Mouse (Mus musculus): ENCODE results near the gene 4931428F04Rik. TPM values are rescaled to one million over a fixed set of nuclear protein-coding genes. Genes with fewer than 3 reads are reported as not detected.

4931428F04Rik gene
- polyA plus RNA-seq, 1 experiment from 2014 or later: 0.65 TPM

DNA sequence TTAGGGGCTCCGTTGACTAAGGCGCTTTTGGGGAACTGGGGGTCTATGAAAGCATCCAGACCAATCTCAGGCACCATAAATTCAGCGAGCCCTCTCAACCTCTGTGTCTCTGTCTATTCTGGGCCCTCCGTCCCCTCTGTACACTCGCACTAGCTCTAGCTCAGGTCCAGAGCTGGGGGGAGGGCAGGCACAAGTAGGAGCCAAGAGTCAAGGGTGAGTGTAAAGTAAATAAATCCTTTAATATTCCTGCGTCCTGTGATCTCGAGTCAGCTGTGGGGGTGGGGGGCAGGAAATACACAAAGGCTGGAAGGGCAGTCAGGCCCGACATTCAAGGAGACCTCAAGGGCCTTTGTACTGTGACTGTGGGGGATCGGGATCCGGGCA is 20.6 kb downstream of the 4931428F04Rik start:
- Histone ChIP-seq H3K4me1 (ENCODE audit: insufficient read depth) (peaks cover 28% of the 10 kb centered on the region), H3K9ac (replicated peaks) (peak overlapping the region; percentile 30; the same call in 1 of the 2 replicates), H3K36me3 (replicated peaks; ENCODE audit: insufficient read depth, low read length) (no peaks in the 10 kb centered on the region), H3K9me3 (ENCODE audit: low read length) (no peaks in the 10 kb centered on the region), H3K27me3 (ENCODE audit: insufficient read depth, low read length) (peaks cover 67% of the 10 kb centered on the region), H3K4me3 (ENCODE audit: low read depth, low read length) (peak overlapping the region; percentile 42), H3K27ac (ENCODE audit: low read depth) (no peak overlapping the region), H3K4me2 (ENCODE audit: low read depth, low read length) (peak overlapping the region; percentile 76)
- ATAC-seq: peak; percentile 28; the same call in 1 of the 2 replicates
- TF ChIP-seq CTCF (IDR thresholded peaks at IDR 0.05; ENCODE audit: low read depth) (no peak), EP300 (IDR thresholded peaks at IDR 0.05; ENCODE audit: low read depth) (no peak)
- WGBS (ENCODE audit: insufficient replicate concordance): 16% methylated on average over 10 of the region's 10 CpGs
- no peak for DNase-seq

DNA sequence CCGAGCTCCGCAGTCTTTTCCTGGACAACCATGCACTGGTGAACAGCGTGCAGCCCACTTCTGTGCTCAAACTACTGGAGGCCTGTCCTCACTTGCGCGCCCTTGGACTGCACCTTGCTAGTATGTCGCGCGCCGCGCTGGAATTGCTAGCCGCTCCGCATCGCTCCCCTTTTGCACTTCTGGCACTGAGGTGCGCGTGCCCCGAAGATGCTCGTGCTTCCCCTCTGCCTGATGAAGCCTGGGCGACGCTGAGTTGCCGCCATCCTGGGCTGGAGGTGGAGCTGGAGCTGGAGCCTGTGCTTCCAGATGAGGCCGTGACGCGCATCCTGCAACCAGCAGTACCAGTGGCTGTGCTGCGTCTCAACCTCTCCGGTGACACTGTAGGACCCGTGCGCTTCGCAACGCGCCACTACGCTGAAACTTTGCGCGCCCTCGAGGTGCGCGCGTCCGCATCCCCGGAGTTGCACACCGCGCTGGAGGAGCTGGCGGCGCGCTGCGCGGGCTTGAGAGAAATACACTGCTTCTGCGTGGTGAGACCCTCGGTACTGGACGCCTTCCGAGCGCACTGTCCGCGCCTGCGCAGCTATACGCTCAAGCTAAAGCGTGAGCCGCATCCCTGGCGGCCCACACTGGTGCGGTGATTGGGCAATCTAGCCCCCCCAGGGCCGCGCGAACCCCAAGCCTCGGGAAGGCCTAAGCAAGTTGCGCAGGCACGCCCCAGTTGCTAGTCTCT is 21.2 kb downstream of the 4931428F04Rik start:
- Histone ChIP-seq H3K4me1 (ENCODE audit: insufficient read depth) (peaks cover 33% of the 10 kb centered on the region), H3K4me2 (ENCODE audit: low read depth, low read length) (peak overlapping the region; percentile 76), H3K27ac (ENCODE audit: low read depth) (no peak overlapping the region), H3K36me3 (replicated peaks; ENCODE audit: insufficient read depth, low read length) (no peaks in the 10 kb centered on the region), H3K9me3 (ENCODE audit: low read length) (no peaks in the 10 kb centered on the region), H3K27me3 (ENCODE audit: insufficient read depth, low read length) (peaks cover 67% of the 10 kb centered on the region), H3K9ac (replicated peaks) (peak overlapping the region; percentile 30; the same call in 1 of the 2 replicates), H3K4me3 (ENCODE audit: low read depth, low read length) (peak overlapping the region; percentile 42)
- TF ChIP-seq CTCF (IDR thresholded peaks at IDR 0.05; ENCODE audit: low read depth) (no peak), EP300 (IDR thresholded peaks at IDR 0.05; ENCODE audit: low read depth) (no peak)
- ATAC-seq (no peak), DNase-seq (no peak)
- 7% methylated on average over 65 of the region's 65 CpGs for WGBS (ENCODE audit: insufficient replicate concordance)

DNA sequence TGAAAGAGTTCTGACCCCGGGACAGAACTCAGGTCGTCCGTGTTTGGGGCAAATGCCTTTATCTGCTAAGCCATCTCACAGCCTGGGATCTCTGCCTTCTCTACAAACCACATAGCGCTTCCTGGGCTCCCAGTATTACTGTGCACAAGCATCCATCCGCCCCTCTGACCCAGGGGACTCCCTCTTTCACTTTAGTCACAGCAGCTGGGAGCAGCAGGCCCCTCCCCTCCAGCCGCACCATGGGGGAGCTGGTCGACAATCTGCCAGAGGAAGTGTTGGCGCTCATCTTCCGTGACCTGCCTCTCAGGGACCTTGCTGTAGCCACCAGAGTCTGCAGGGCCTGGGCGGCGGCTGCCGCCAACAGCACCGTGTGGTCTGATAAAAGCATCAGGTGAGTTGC is 22.9 kb downstream of the 4931428F04Rik start:
- peaks cover 51% of the 10 kb centered on the region for H3K27me3 ChIP-seq (ENCODE audit: insufficient read depth, low read length)
- DNase-seq: peak; percentile 49

DNA sequence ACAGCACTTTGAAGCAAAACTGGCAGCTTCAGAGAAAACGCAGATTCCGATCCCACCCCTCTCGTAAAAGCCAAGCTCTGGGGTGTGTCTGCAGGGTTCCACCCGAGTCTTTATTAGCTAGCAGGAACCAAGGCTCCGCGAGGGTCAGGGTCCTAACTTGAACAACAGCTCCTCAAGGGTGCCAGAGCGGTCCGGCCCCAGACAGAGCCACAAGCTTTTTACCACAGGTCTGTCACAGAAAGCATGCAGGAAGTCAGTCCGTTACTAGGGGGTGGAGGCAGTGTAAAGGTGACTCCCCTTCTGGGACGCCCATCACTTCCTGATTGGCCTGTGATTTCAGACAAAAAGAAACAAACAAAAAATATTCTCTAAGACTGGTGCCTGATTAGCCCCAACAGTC is 24.5 kb downstream of the 4931428F04Rik start:
- 9% methylated on average over 10 of the region's 10 CpGs for WGBS (ENCODE audit: insufficient replicate concordance)
- H3K36me3 ChIP-seq (replicated peaks; ENCODE audit: insufficient read depth, low read length): no peaks in the 10 kb centered on the region
- H3K4me1 ChIP-seq (ENCODE audit: insufficient read depth): peaks cover 44% of the 10 kb centered on the region
- H3K4me3 ChIP-seq (ENCODE audit: low read depth, low read length): peak overlapping the region; percentile 83
- peak overlapping the region; percentile 78 for H3K9ac ChIP-seq (replicated peaks)
- H3K27ac ChIP-seq (ENCODE audit: low read depth): 0 out of 2 replicates have a peak overlapping the region, but pooled peaks have one; percentile 22
- peak overlapping the region; percentile 100 for H3K4me2 ChIP-seq (ENCODE audit: low read depth, low read length)
- H3K9me3 ChIP-seq (ENCODE audit: low read length): no peaks in the 10 kb centered on the region
- no peak for DNase-seq
- peaks cover 34% of the 10 kb centered on the region for H3K27me3 ChIP-seq (ENCODE audit: insufficient read depth, low read length)
- TF ChIP-seq EP300 (IDR thresholded peaks at IDR 0.05; ENCODE audit: low read depth) (no peak), CTCF (IDR thresholded peaks at IDR 0.05; ENCODE audit: low read depth) (no peak)
- ATAC-seq: no peak

More for the DNA sequence above, 22.9 kb downstream of the 4931428F04Rik start:
- H3K4me2 ChIP-seq (ENCODE audit: low read depth, low read length): no peak overlapping the region
- ATAC-seq: no peak
- no peak for TF ChIP-seq EP300 (IDR thresholded peaks at IDR 0.05; ENCODE audit: low read depth)
- no peak for TF ChIP-seq CTCF (IDR thresholded peaks at IDR 0.05; ENCODE audit: low read depth)
- H3K36me3 ChIP-seq (replicated peaks; ENCODE audit: insufficient read depth, low read length): no peaks in the 10 kb centered on the region
- H3K9ac ChIP-seq (replicated peaks): no peak overlapping the region
- 43% methylated on average over 13 of the region's 13 CpGs for WGBS (ENCODE audit: insufficient replicate concordance)
- no peak overlapping the region for H3K4me3 ChIP-seq (ENCODE audit: low read depth, low read length)
- no peaks in the 10 kb centered on the region for H3K9me3 ChIP-seq (ENCODE audit: low read length)
- H3K4me1 ChIP-seq (ENCODE audit: insufficient read depth): peaks cover 38% of the 10 kb centered on the region
- H3K27ac ChIP-seq (ENCODE audit: low read depth): no peak overlapping the region

DNA sequence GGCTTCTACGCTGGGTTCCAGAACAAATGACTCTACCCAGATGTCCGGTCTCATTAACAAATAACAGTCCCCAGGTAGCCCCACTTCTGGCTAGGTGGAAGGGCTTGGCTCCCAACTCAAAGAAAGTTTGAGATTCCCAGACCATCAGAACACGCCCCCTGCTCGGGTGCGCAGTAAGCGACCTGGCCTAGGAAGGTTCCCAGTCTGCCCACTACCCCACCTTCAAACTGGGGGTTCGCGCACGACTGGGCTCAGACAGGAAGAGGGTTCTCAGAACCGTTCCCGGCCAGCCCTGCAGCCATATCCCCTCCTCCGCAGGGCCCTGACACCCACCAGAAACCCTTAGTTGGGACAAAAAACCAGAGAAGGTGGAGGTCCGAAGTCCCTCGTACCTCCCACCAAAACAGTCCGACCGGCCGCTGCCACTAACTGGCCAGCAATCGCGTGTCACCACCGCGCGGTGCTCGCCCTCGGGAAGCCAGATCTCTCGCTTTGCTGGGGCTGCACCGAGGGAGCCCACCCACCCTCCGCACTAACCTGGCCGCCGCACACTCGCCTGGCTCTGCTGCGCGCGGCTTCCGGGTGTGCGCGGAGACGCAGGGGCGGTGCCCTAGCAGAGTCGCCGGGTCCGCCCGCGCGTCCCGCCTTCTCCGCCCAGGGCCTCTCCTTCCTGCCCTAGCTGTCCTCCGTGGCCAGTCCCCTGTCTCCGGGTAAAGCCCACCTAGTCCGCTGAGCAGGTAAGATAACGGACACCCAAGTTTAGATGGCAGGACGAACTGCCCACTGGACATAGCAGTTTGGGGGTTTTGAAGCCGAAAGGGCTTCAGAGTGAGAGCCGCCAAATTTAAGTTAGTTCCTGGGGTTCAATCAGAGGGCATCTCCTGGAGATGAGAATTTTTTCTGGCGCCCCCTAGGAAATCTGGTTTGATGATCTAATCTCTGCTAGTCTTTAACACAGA is 25.4 kb downstream of the 4931428F04Rik start, which contains the start of the genes Tradd and Fbxl8:
Gene Tradd (minus strand): TSS at position 586 of the 959 bp plus-strand sequence.
Gene Fbxl8 (plus strand): TSS at position 625 of the 959 bp plus-strand sequence.
- peak within 1 kb of the TSS; percentile 78 for H3K9ac ChIP-seq (replicated peaks)
- 2% methylated on average over 54 of the region's 54 CpGs for WGBS (ENCODE audit: insufficient replicate concordance)
- H3K4me3 ChIP-seq (ENCODE audit: low read depth, low read length): peak within 1 kb of the TSS; percentile 83
- H3K27me3 ChIP-seq (ENCODE audit: insufficient read depth, low read length): peaks cover 31% of the 10 kb centered on the region
- H3K9me3 ChIP-seq (ENCODE audit: low read length): no peaks in the 10 kb centered on the region
- ATAC-seq: peak; percentile 71
- peaks cover 46% of the 10 kb centered on the region for H3K4me1 ChIP-seq (ENCODE audit: insufficient read depth)
- H3K27ac ChIP-seq (ENCODE audit: low read depth): peak within 1 kb of the TSS; percentile 23
- peak within 1 kb of the TSS; percentile 100 for H3K4me2 ChIP-seq (ENCODE audit: low read depth, low read length)
- H3K36me3 ChIP-seq (replicated peaks; ENCODE audit: insufficient read depth, low read length): no peaks in the 10 kb centered on the region
- peak; percentile 85 for DNase-seq
- TF ChIP-seq CTCF (IDR thresholded peaks at IDR 0.05; ENCODE audit: low read depth): no peak
- TF ChIP-seq EP300 (IDR thresholded peaks at IDR 0.05; ENCODE audit: low read depth): no peak

All from liver, postnatal 0 days (tissue).